Mouse (Mus musculus) lung, embryonic 16.5 days (tissue): ENCODE data around the gene Phka2. TPM values are rescaled to one million over a fixed set of nuclear protein-coding genes. Genes with fewer than 3 reads are reported as not detected.

Experiments used
- ATAC-seq: fragments of 200-750 bp; cut with Nextera tagmentation; 2 replicates; pipeline ENCODE4 v1.8.0; 2017; ENCODE audit warnings: low read depth, mild to moderate bottlenecking, moderate library complexity
- H3K27ac ChIP-seq: fragments of 300-500 bp; sonication (generic); 2 replicates; pipeline ENCODE4 v1.5.1; 2014; ENCODE audit warnings: mild to moderate bottlenecking, control low read depth, low read length
- H3K27me3 ChIP-seq: fragments of 300-500 bp; sonication (generic); 2 replicates; pipeline ENCODE4 v1.6.1; 2014; ENCODE audit warnings: low read depth, low read length, mixed read lengths; ENCODE audit not compliant: control insufficient read depth, insufficient read depth
- H3K36me3 ChIP-seq: fragments of 300-500 bp; sonication (generic); 2 replicates; pipeline ENCODE4 v1.6.1; 2014; ENCODE audit warnings: low read length; ENCODE audit not compliant: control insufficient read depth, insufficient read depth
- H3K4me1 ChIP-seq: fragments of 300-500 bp; sonication (generic); replicated peaks from 2 replicates; pipeline ENCODE4 v1.6.1; 2014; ENCODE audit warnings: low read length, mixed read lengths; ENCODE audit not compliant: control insufficient read depth, insufficient read depth
- H3K4me2 ChIP-seq: fragments of 300-500 bp; sonication (generic); 2 replicates; pipeline ENCODE4 v1.6.1; 2014; ENCODE audit warnings: low read depth, low read length, control low read depth
- H3K4me3 ChIP-seq: fragments of 300-500 bp; sonication (generic); 2 replicates; pipeline ENCODE4 v1.5.1; 2014; ENCODE audit warnings: mild to moderate bottlenecking, low read length, control low read depth
- H3K9ac ChIP-seq: fragments of 300-500 bp; sonication (generic); 2 replicates; pipeline ENCODE4 v1.6.1; 2014; ENCODE audit warnings: low read length, control low read depth
- H3K9me3 ChIP-seq: fragments of 300-500 bp; sonication (generic); 2 replicates; pipeline ENCODE4 v1.6.1; 2016; ENCODE audit warnings: low read length; ENCODE audit not compliant: control insufficient read depth
- WGBS: fragments of 180-500 bp; shearing (Covaris S2); extraction: QIAGEN DNeasy Blood & Tissue Kit; methylation state at CpG from one replicate; pipeline ENCODE4 v1.1.7; 2014; 5-methylcytosine and 5-hydroxymethylcytosine counted together
- polyA plus RNA-seq: library from polyadenylated mRNA; unstranded; fragments of >200 nt; fragmentation: Nextera tagmentation; extraction: Ambion mirVana; gene quantifications from 2 replicates; pipeline ENCODE4 v1.2.1, GENCODE M21; 2015

The Phka2 gene
- polyA plus RNA-seq, 1 experiment from 2014 or later = 14.6 TPM

- Histone ChIP-seq H3K9ac (no peak overlapping the region), H3K27ac (no peak overlapping the region), H3K4me2 (no peak overlapping the region), H3K36me3 (no peaks in the 10 kb centered on the region), H3K4me3 (no peak overlapping the region), H3K27me3 (no peaks in the 10 kb centered on the region), H3K4me1 (no peaks in the 10 kb centered on the region), H3K9me3 (no peaks in the 10 kb centered on the region)
- no peak for ATAC-seq
- 46% methylated on average over 3 of the region's 3 CpGs for WGBS
Measured at GRCm38 (mm10) chrX:160609849-160610248, 107.9 kb downstream of the Phka2 start.

- no peak overlapping the region for H3K4me3 ChIP-seq
- ATAC-seq = no peak
- no peak overlapping the region for H3K27ac ChIP-seq
- H3K4me2 ChIP-seq = no peak overlapping the region
- WGBS = 74% methylated on average over 2 of the region's 2 CpGs
- H3K9me3 ChIP-seq = no peaks in the 10 kb centered on the region
- no peaks in the 10 kb centered on the region for H3K36me3 ChIP-seq
- H3K9ac ChIP-seq = no peak overlapping the region
- no peaks in the 10 kb centered on the region for H3K4me1 ChIP-seq
- H3K27me3 ChIP-seq = no peaks in the 10 kb centered on the region
Measured at GRCm38 (mm10) chrX:160610482-160610881, 108.5 kb downstream of the Phka2 start.

- 45% methylated on average over 4 of the region's 4 CpGs for WGBS
- no peak overlapping the region for H3K4me2 ChIP-seq
- no peak for ATAC-seq
- no peaks in the 10 kb centered on the region for H3K4me1 ChIP-seq
- no peaks in the 10 kb centered on the region for H3K27me3 ChIP-seq
- no peak overlapping the region for H3K27ac ChIP-seq
- H3K9me3 ChIP-seq = no peaks in the 10 kb centered on the region
- no peak overlapping the region for H3K9ac ChIP-seq
- no peak overlapping the region for H3K4me3 ChIP-seq
- no peaks in the 10 kb centered on the region for H3K36me3 ChIP-seq
Measured at GRCm38 (mm10) chrX:160610882-160611644, 109.1 kb downstream of the Phka2 start.

Other genes with a start within 250 kb of the Phka2 start
- gene Adgrg2, start 111.5 kb upstream of the Phka2 start, polyA plus RNA-seq = 5.8 and 7.5 TPM in 2 replicates
- gene Ppef1, start 233.6 kb downstream of the Phka2 start, polyA plus RNA-seq = 0.08 and 0.13 TPM in 2 replicates